Mouse (Mus musculus): Measurements from ENCODE around the gene Sae1.

DNA sequence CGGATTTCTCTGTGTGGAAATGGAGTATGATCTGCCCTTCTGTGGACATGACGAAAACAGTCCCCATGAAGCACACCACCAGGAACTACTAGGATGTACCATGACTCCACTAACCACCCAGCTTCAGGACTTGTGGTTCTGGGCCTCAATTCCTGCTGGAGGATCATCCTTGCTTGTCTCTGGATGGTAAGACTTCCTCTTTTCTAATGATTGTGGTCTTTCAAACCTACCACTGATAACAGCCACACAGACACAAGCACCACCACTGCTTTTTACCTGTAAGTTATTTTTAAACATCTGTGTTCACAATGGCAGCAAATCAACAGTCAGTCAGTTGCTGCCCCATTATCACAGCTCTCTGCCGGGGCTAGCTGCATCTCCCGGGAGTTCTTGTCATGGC, 42.3 kb downstream of the Sae1 start:
- TF ChIP-seq EP300 (IDR thresholded peaks at IDR 0.05; ENCODE audit: low read depth), result no peak
- TF ChIP-seq CTCF (IDR thresholded peaks at IDR 0.05; ENCODE audit: low read depth), result no peak
